Mouse (Mus musculus) heart, postnatal 0 days (tissue): ENCODE data around the gene Zfp738.

Experiments used
- CTCF ChIP-seq: IDR thresholded peaks from 2 replicates; pipeline ENCODE4 v1.5.1; 2016; ENCODE audit warnings: antibody characterized with exemption, control low read depth, low read depth
- EP300 ChIP-seq: IDR thresholded peaks from 2 replicates; pipeline ENCODE4 v1.6.1; 2016; ENCODE audit warnings: antibody characterized with exemption, low read depth

DNA sequence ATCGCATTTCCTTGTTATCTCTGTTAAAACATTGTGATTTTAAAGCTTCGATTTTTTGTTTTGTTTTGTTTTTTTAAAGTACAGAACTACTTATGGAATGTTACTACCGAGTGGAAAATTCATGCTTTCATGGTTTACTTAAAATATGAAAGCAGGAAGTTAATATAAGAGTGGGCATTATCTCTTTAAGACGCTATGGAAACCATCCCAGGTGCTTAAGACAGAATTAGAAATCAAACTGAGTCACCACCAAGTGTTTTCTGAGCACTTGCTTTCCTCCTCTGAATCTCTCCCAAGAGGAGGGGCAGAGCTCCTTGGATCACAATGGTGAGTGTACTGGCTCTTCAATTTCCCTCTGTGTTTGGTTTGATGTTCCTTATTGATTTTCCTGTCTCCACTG, 76.8 kb downstream of the Zfp738 start:
- TF ChIP-seq CTCF (no peak), EP300 (no peak)
